Mouse (Mus musculus) kidney, adult 2 months (tissue): ENCODE results near the gene Jund.

Experiments
- CTCF ChIP-seq: fragments of 200-500 bp; conservative IDR thresholded peaks from 2 replicates; pipeline ENCODE4 v1.5.1; 2011; ENCODE audit warnings: low read depth, mild to moderate bottlenecking, control low read depth, low read length, moderate library complexity, mixed read lengths; ENCODE audit not compliant: insufficient read depth, insufficient read length
- POLR2A ChIP-seq: fragments of 200-500 bp; IDR thresholded peaks from one replicate; pipeline ENCODE4 v1.6.1; 2011; ENCODE audit warnings: low read depth, low read length, control low read depth

GRCm38 (mm10) chr8:70677451-70678080, 21.2 kb upstream of the Jund start:
- no peak for TF ChIP-seq POLR2A
- no peak for TF ChIP-seq CTCF
